Mouse (Mus musculus): ENCODE results near the gene Crmp1.

DNA sequence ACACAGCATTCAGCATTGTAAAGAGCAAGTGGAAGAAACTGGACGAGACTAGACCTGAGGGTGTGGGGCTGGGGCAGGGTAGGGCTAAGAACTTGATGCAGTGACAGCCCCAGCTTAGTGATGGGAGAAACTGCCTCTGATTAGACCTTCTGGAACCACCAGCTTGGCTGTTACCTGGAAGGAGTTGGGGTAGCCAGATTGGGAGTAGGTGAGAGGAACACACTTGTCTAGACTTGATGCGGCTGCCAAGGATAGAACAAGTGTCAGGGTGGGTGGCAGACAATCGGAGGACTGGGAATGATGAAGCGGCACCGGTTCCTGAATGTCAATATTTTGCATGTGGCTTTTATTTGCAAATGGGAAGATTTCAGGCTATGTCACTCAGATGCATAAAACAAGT is 21.2 kb upstream of the Crmp1 start:
- no peak for TF ChIP-seq CTCF (conservative IDR thresholded peaks at IDR 0.05 in 1 of 2, IDR thresholded peaks at IDR 0.05 in 1 of 2; ENCODE audit: low read depth in 2 of 2, low read length in 2 of 2)
- no peak for TF ChIP-seq POLR2A (IDR thresholded peaks at IDR 0.05; ENCODE audit: low read depth, low read length)
- TF ChIP-seq MAX (IDR thresholded peaks at IDR 0.05; ENCODE audit: low read length): no peak
- TF ChIP-seq EP300 (IDR thresholded peaks at IDR 0.05; ENCODE audit: low read length): no peak
- TF ChIP-seq ZKSCAN1 (IDR thresholded peaks at IDR 0.05; ENCODE audit: borderline replicate concordance, low read depth, low read length): no peak
- TF ChIP-seq NRF1 (IDR thresholded peaks at IDR 0.05; ENCODE audit: low read depth, low read length): no peak
- no peak for TF ChIP-seq CHD2 (IDR thresholded peaks at IDR 0.05; ENCODE audit: low read length)
- TF ChIP-seq HCFC1 (IDR thresholded peaks at IDR 0.05; ENCODE audit: low read depth, low read length): no peak
- TF ChIP-seq TCF12 (IDR thresholded peaks at IDR 0.05; ENCODE audit: low read depth, low read length): no peak

Data from CH12.LX (cell line).